Mouse (Mus musculus): ENCODE results near the gene Coasy. TPM values are rescaled to one million over a fixed set of nuclear protein-coding genes. Genes with fewer than 3 reads are reported as not detected.
"Not testable (repeated sequence)": the region's sequence is repeated elsewhere in the genome, so short reads cannot be mapped to it uniquely, and the experiment has no call there.

The Coasy gene
- polyA plus RNA-seq, 1 experiment from 2014 or later = 43.3 TPM

- H3K4me1 ChIP-seq = peaks cover 5% of the 10 kb centered on the region
- ATAC-seq (replicated peaks) = no peak
- no peak overlapping the region for H3K9ac ChIP-seq
- H3K4me2 ChIP-seq = no peak overlapping the region
- no peaks in the 10 kb centered on the region for H3K36me3 ChIP-seq (replicated peaks)
- 69% methylated on average over 5 of the region's 5 CpGs for WGBS
- H3K4me3 ChIP-seq = no peak overlapping the region
- H3K9me3 ChIP-seq = no peaks in the 10 kb centered on the region
- H3K27ac ChIP-seq = no peak overlapping the region
- no peaks in the 10 kb centered on the region for H3K27me3 ChIP-seq (replicated peaks)
These were observed 28.3 kb downstream of the Coasy start for GRCm38 (mm10) chr11:101110708-101111107.

- ATAC-seq (replicated peaks) = no peak
- H3K4me3 ChIP-seq = no peak overlapping the region
- no peaks in the 10 kb centered on the region for H3K36me3 ChIP-seq (replicated peaks)
- H3K4me1 ChIP-seq = peaks cover 9% of the 10 kb centered on the region
- H3K9me3 ChIP-seq = no peaks in the 10 kb centered on the region
- no peak overlapping the region for H3K9ac ChIP-seq
- WGBS = 93% methylated on average over 4 of the region's 4 CpGs
- H3K27me3 ChIP-seq (replicated peaks) = no peaks in the 10 kb centered on the region
- H3K4me2 ChIP-seq = no peak overlapping the region
- H3K27ac ChIP-seq = no peak overlapping the region
These were observed 28.8 kb downstream of the Coasy start for GRCm38 (mm10) chr11:101111178-101111577.

- H3K4me2 ChIP-seq = no peak overlapping the region
- H3K27me3 ChIP-seq (replicated peaks) = no peaks in the 10 kb centered on the region
- no peak for ATAC-seq (replicated peaks)
- H3K9me3 ChIP-seq = no peaks in the 10 kb centered on the region
- no peak overlapping the region for H3K4me3 ChIP-seq
- 88% methylated on average over 3 of the region's 3 CpGs for WGBS
- no peak overlapping the region for H3K27ac ChIP-seq
- H3K36me3 ChIP-seq (replicated peaks) = no peaks in the 10 kb centered on the region
- H3K4me1 ChIP-seq = peaks cover 13% of the 10 kb centered on the region
- no peak overlapping the region for H3K9ac ChIP-seq
These were observed 29.8 kb downstream of the Coasy start for GRCm38 (mm10) chr11:101112186-101112585.

DNA sequence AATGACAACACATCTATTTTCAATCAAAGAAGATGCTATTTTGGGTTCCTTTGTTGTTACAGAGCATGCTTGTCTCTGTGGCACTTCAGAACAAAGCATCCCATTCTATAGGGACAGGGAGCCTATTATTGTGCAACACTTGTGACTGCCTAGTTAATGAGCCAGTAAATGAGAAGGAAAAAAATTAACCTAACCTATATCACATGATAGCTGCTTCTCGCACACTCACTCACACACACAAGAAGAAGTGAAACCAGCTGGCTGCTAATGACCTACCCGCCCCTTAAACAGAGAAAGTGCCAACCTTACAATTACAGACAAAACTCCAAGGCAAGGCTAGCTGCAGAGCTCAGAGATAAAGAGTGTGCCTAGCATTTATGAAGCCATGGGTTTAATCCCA, 33.2 kb downstream of the Coasy start:
- no peaks in the 10 kb centered on the region for H3K27me3 ChIP-seq (replicated peaks)
- H3K9ac ChIP-seq = no peak overlapping the region
- no peaks in the 10 kb centered on the region for H3K9me3 ChIP-seq
- H3K27ac ChIP-seq = no peak overlapping the region
- 67% methylated on average over 2 of the region's 2 CpGs for WGBS
- no peaks in the 10 kb centered on the region for H3K36me3 ChIP-seq (replicated peaks)
- H3K4me3 ChIP-seq = no peak overlapping the region
- no peak overlapping the region for H3K4me2 ChIP-seq
- no peak for ATAC-seq (replicated peaks)
- H3K4me1 ChIP-seq = peaks cover 36% of the 10 kb centered on the region

DNA sequence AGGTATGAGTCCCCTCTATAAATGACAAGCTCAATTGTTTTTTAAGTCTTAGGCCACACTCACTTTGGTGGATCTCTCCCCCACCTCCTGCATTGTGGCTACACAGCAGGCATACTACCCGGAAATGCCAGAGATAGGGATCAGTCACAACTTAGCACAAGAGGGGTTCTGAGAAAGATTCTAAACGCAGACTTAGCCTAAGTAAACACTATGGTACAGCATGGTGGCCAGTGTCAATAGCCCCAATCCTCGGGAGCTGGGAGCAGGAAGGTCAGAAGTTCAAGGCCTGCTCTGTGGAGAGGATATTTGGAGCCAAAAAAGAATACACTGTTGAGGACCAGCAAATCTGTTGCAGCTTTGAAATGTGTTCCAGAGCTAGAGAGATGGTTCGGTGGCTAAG, 35.7 kb downstream of the Coasy start:
- Histone ChIP-seq H3K27me3 (replicated peaks) (no peaks in the 10 kb centered on the region), H3K36me3 (replicated peaks) (no peaks in the 10 kb centered on the region; the same call in 1 of the 2 replicates), H3K4me1 (peaks cover 50% of the 10 kb centered on the region), H3K4me3 (peak overlapping the region; percentile 84; the same call in 1 of the 2 replicates), H3K4me2 (peak overlapping the region; percentile 97), H3K27ac (no peak overlapping the region), H3K9ac (no peak overlapping the region), H3K9me3 (no peaks in the 10 kb centered on the region)
- ATAC-seq (replicated peaks) = no peak
- WGBS = 50% methylated on average over 4 of the region's 4 CpGs

DNA sequence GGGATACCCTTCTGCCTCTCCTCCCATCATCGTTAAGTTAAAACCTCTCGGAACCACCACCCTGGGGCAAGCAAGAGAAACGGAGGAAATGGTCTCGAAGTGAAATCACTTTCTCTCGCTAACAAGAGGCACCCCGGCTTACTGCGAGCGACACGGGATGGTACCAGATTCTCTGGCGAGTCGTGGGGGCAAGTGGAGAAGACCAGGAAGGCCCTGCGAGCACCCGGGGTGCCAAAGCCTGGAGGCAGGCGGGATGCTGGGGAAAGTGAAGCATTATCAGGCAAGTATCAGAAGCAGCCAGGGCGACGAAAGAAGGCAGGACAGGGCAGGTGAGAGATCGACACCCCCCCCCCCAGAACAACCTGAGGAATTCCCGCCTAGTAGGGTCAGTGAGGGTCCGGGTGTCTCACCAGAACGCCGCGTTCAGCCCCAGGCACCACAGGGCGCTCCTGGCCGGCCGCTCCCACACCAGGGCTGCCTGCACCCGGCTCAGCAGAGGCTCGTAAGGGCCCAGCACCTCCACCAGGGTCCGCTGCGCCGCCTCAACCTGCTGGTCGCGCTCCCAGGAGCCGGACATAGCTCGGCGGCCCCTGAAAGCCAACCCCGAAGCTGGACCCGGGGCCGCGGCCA, 36.9 kb downstream of the Coasy start:
- Histone ChIP-seq H3K4me3 (peak overlapping the region; percentile 84), H3K27ac (peak overlapping the region; percentile 89), H3K4me2 (peak overlapping the region; percentile 97), H3K36me3 (replicated peaks) (peaks cover 9% of the 10 kb centered on the region), H3K9me3 (no peaks in the 10 kb centered on the region), H3K4me1 (peaks cover 50% of the 10 kb centered on the region), H3K27me3 (replicated peaks) (no peaks in the 10 kb centered on the region), H3K9ac (peak overlapping the region; percentile 95)
- peak; percentile 83 for ATAC-seq (replicated peaks)
- under 1% methylated on average over 36 of the region's 39 CpGs for WGBS

GRCm38 (mm10) chr11:101119761-101120544, 37.6 kb downstream of the Coasy start, which contains the start of the genes Retreg3 and Tubg1:
Retreg3 (minus strand) TSS chr11:101119893.
Tubg1 (plus strand) TSS chr11:101119938.
- Histone ChIP-seq H3K27me3 (replicated peaks) (no peaks in the 10 kb centered on the region), H3K9ac (peak within 1 kb of the TSS; percentile 95), H3K9me3 (no peaks in the 10 kb centered on the region), H3K4me3 (peak within 1 kb of the TSS; percentile 84), H3K4me1 (peaks cover 50% of the 10 kb centered on the region), H3K4me2 (peak within 1 kb of the TSS; percentile 97), H3K27ac (peak within 1 kb of the TSS; percentile 89), H3K36me3 (replicated peaks) (peaks cover 9% of the 10 kb centered on the region)
- peak; percentile 97 for ATAC-seq (replicated peaks)
- WGBS = under 1% methylated on average over 61 of the region's 61 CpGs

DNA sequence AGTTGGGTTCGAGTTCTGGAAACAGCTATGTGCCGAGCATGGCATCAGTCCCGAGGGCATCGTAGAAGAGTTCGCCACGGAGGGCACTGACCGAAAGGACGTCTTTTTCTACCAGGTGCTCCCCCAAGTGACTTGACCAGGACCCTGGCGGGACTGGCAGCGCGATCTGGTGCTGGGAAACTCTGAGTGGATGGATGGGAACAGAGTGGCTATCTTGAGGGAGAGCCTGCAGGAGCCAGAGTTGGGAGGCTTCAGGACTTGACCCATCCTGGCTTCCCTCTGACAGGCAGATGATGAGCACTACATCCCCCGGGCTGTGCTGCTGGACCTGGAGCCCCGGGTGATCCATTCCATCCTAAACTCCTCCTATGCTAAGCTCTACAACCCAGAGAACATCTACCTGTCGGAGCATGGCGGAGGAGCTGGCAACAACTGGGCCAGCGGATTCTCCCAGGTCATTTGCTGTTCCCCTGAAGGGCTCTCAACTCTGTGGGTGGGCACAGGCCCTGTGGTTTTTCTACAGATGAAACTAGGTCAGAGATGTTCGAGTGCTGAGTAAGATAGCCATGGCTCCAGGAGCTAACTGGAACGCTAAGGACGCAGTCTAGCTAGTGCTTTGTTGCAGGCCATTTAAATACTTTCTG, 38.3 kb downstream of the Coasy start:
- ATAC-seq (replicated peaks) = no peak
- peaks cover 12% of the 10 kb centered on the region for H3K36me3 ChIP-seq (replicated peaks)
- peak overlapping the region; percentile 86 for H3K27ac ChIP-seq
- peak overlapping the region; percentile 67 for H3K9ac ChIP-seq
- WGBS = 21% methylated on average over 19 of the region's 19 CpGs
- peaks cover 45% of the 10 kb centered on the region for H3K4me1 ChIP-seq
- H3K27me3 ChIP-seq (replicated peaks) = no peaks in the 10 kb centered on the region
- H3K4me3 ChIP-seq = peak overlapping the region; percentile 84
- H3K4me2 ChIP-seq = peak overlapping the region; percentile 97
- H3K9me3 ChIP-seq = no peaks in the 10 kb centered on the region

DNA sequence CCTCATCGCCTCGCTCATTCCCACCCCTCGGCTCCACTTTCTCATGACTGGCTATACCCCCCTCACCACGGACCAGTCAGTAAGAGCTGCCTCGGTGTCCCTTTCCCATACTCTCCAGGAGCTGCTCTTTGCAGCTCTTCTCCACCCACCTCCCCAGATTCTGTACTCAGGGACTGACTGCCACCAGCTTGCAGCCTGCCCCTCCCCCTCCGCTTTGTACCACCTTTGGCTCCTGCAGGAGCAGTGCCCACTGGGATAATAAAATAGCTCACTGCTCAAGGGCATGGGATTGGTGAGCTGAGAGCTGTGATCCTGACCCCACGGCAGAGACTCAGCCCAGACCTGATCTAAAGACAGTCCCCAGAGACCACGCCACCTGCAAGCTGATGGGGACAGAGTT, 42.1 kb downstream of the Coasy start:
- not testable (repeated sequence) for H3K4me2 ChIP-seq; H3K9ac ChIP-seq; H3K9me3 ChIP-seq; H3K27me3 ChIP-seq (replicated peaks); H3K4me3 ChIP-seq; ATAC-seq (replicated peaks); H3K27ac ChIP-seq
- WGBS = 96% methylated on average over 8 of the region's 8 CpGs
- Histone ChIP-seq H3K4me1 (peaks cover 16% of the 10 kb centered on the region), H3K36me3 (replicated peaks) (peaks cover 25% of the 10 kb centered on the region)

DNA sequence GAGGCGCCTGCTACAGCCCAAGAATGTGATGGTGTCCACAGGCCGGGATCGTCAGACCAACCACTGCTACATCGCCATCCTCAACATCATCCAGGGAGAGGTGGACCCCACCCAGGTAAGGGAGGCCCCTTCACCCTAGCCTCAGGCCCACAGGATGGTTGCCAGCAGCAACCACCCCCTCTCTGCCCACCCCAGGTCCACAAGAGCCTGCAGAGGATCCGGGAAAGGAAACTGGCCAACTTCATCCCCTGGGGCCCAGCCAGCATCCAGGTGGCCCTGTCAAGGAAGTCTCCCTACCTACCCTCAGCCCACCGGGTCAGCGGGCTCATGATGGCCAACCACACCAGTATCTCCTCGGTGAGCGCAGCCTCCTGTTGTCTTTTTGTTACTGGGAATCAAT, 42.6 kb downstream of the Coasy start:
- H3K27ac ChIP-seq; H3K4me3 ChIP-seq; H3K9ac ChIP-seq; H3K9me3 ChIP-seq; H3K27me3 ChIP-seq (replicated peaks); ATAC-seq (replicated peaks); H3K4me2 ChIP-seq: not testable (repeated sequence)
- 97% methylated on average over 9 of the region's 9 CpGs for WGBS
- Histone ChIP-seq H3K36me3 (replicated peaks) (peaks cover 25% of the 10 kb centered on the region), H3K4me1 (peaks cover 16% of the 10 kb centered on the region)

GRCm38 (mm10) chr11:101127075-101127474, 44.7 kb downstream of the Coasy start:
- Histone ChIP-seq H3K36me3 (replicated peaks) (peaks cover 25% of the 10 kb centered on the region), H3K4me3 (no peak overlapping the region), H3K9me3 (no peaks in the 10 kb centered on the region), H3K4me1 (no peaks in the 10 kb centered on the region), H3K27me3 (replicated peaks) (no peaks in the 10 kb centered on the region), H3K27ac (no peak overlapping the region), H3K9ac (no peak overlapping the region), H3K4me2 (no peak overlapping the region)
- 92% methylated on average over 1 of the region's 1 CpGs for WGBS
- no peak for ATAC-seq (replicated peaks)

- Histone ChIP-seq H3K4me2 (no peak overlapping the region), H3K4me3 (no peak overlapping the region), H3K4me1 (no peaks in the 10 kb centered on the region), H3K36me3 (replicated peaks) (peaks cover 16% of the 10 kb centered on the region), H3K9me3 (no peaks in the 10 kb centered on the region), H3K27ac (no peak overlapping the region), H3K9ac (no peak overlapping the region), H3K27me3 (replicated peaks) (no peaks in the 10 kb centered on the region)
- 87% methylated on average over 11 of the region's 11 CpGs for WGBS
- ATAC-seq (replicated peaks) = no peak
These were observed 46.7 kb downstream of the Coasy start for GRCm38 (mm10) chr11:101128996-101129577.

Data from midbrain, embryonic 15.5 days (tissue).